Mouse (Mus musculus) activated CD4-positive, CD25-positive, alpha-beta regulatory T cell, adult 4 months (primary cell): ENCODE measurements around the gene Wiz. TPM values are rescaled to one million over a fixed set of nuclear protein-coding genes. Genes with fewer than 3 reads are reported as not detected.

ENCODE experiments used
- ATAC-seq: one replicate; pipeline ENCODE4 v1.8.0; 2017
- polyA plus RNA-seq, 2 experiments: library from polyadenylated mRNA; unstranded; fragments of 100-300 nt; shearing (Covaris generic); gene quantifications; one replicate each; pipeline ENCODE4 v1.2.1; 2017

Gene Wiz
- 10 to 100 TPM; 11.9 TPM for polyA plus RNA-seq

DNA sequence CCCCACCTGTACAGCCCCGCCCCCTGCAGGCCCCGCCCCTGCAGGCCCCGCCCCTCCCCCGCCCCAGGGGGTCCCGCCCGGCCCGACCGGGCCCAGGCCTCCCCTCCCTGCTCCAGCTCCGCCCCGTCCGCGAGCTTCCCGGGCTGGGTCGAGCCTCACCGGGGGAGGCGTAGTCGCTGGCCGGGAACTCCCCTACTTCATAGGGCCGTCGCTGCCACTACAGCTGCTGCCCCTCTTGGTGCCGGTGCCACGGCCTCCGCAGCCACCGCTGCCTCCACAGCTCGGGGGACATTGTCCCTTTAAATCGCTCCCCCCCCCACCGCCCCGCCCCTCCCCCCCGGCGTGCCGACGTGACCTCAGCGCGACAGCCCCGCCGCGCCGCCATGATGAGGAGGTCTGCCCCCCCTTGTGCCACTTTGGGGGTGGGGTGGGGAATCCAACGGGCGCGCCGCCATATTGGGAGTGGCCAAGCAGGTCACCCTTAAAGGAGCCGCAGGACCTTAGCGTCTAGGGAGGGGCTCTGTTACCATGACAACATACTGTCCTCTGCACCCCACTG, at the start of gene Wiz:
Gene Wiz (minus strand): TSS at position 339 of the 559 bp plus-strand sequence.
- peak; percentile 71 for ATAC-seq

DNA sequence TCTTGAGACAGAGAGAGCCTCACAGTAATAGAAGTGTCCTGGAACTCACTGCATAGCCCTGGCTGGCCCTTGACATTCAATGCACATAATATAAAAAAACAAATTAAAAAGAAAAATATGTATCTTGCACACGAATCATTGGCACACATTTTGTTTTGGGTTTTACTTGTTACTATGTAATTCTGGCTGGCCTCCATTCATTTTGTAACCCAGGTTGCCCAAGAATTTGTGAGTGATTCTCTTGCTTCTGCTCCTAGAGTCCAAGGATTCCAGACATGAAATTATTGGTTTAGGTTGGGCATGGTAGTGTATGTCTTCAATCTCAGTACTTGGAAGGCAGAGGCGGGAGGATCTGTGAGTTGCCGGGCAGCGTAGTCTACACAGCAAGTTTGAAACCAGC, 47.9 kb upstream of the Wiz start:
- no peak for ATAC-seq

DNA sequence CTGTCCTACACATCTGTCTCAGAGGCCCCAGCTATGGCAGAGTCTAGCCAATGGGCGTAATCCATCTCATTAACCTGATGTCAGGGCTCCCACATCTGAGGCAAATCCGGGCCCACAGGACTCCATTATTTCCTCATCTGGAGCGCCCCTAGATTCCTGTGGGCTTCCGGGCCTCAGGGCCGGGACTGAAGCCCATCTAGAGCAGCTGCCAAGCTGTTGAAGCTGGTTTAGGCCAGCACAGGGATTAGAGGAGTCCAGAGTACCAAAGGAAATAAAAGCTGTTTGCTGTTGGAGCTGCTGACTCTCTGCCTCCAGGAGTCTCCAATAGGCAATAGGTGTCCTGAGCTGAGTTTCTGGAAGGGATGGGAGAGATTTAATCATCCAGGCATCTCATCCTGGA, 45.9 kb upstream of the Wiz start:
- ATAC-seq, result no peak

DNA sequence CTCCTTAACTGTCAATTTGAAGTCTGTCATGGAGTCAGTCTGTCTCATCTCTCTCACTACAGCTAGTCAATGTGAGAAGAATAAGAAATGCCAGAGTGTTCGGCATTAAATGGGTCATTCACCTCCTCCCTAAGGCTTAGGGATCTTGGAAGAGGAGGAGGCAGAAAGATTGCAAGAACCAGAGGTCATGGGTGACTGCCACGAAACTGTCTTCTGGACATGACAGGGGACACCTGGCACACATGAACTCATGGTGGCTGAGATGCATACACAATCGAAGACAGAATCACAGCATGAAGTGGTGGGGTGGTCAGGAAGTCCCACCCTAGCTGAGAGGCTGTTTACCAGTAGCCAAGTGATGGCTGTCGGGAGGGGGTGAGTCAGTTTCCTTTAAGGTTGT, 45.1 kb upstream of the Wiz start:
- ATAC-seq, result no peak

DNA sequence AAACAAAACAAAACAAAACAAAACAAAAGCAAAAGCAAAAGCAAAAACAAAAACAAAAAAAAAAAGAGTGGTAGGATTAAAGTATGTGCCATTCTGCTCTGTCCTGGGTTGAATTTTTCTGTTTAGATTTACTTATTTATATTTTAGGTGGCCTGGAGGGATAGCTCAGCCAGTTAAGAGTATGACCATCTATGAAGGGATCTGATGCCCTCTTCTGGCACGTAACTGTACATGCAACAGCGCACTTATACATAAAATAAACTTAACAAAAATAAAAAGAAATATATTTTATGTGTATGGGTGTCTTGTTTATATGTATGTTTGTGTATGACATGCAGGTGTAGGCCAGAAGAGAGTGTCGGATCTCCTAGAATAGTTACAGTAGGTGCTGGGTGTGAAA, 42.7 kb upstream of the Wiz start:
- ATAC-seq, result peak; percentile 59

DNA sequence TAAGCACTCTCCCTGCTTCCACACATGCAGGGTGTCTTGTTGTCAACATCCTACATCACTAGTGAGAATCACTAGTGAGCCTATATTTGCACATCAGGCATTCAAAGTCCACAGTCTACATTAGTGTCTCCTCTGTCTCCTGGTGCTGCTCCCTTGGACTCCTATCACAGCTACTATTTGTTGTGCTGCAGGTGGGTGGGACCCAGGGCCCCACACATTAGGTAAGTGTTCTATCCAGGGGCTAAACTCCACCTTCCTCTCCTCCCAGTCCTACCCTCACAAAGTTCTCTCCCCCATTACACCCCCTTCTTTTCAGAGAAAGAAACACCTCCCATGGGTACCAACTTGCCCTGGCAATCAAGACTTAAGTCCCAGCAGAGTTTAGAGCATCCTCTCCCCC, 37.4 kb upstream of the Wiz start:
- ATAC-seq, result no peak

DNA sequence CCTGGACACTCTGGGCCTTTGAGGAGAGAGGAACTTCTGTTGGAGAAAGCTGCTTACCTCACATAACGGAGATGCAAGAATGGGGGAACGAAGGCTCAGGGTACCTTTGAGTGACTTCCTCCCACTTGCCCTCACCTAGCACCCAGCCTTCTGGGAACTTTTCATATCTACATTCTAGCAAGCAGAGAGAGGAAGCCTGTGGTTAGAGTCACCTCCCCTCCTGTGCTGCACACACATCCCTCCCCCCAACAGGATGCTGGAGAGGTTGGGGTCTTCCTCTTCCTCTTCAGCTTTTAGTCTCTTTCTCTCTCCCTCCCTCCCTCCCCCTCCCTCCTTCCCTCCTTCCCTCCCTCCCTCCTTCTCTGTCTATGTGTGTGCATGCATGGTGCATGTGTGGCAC, 34.8 kb upstream of the Wiz start, which contains the start of gene Pglyrp2:
Gene Pglyrp2 (minus strand): TSS at position 134 of the 400 bp plus-strand sequence.
- ATAC-seq, result peak; percentile 97

DNA sequence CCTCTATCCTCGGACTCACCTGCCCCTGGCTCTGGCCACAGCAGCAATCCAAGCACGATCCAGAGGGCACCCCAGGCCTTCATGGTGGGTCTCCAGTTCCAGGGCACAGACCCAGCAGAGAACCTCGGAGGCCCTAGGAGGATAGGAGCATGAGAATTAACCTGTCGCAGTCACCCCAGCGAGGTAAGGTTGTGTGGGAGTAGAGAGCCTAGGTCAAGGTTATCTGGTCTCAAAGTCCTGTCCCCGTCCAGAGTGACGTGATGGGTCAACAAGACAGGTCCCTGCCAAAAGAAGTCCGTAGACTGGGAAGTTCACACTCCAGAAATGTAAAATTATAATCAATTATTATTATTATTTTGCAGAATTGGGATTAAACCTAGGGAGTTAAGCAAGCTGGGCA, 31.5 kb upstream of the Wiz start:
- ATAC-seq, result no peak

DNA sequence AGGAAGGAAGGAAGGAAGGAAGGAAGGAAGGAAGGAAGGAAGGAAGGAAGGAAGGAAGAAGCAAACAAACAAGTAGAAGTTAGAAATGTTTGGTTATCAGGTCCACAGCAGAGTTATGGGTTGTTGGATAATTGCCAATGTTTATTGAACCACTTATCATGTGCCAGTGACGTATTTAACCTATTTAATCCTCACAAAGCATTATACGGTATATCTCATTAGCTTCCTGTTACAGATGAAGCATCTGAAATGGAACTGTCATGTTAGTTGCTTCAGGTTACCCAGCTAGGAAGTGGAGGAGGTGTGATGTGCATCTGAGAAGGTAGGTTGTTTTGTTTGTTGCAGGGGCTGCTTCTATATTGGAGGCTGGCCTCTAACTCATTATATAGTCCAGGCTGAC, 30.8 kb upstream of the Wiz start:
- ATAC-seq, result no peak

DNA sequence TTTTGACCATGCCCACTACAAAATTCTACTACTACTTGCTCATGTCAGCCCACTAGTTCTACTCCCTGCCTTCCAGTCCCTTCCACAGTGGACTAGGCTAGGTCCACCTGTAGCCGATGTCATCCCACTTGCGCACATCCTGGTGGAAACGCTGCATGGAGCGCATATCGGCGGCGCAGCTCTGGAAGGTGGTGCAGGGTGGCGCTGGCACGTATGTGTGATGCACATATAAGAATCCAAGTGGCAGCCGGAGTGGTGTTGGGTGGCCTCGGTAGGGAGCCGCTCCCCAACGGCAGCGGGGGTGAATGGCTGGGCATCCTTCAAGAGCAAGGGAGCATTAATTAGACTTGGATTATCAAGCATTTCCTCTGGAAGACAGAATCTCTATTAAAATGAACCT, 27.5 kb upstream of the Wiz start:
- ATAC-seq, result no peak

DNA sequence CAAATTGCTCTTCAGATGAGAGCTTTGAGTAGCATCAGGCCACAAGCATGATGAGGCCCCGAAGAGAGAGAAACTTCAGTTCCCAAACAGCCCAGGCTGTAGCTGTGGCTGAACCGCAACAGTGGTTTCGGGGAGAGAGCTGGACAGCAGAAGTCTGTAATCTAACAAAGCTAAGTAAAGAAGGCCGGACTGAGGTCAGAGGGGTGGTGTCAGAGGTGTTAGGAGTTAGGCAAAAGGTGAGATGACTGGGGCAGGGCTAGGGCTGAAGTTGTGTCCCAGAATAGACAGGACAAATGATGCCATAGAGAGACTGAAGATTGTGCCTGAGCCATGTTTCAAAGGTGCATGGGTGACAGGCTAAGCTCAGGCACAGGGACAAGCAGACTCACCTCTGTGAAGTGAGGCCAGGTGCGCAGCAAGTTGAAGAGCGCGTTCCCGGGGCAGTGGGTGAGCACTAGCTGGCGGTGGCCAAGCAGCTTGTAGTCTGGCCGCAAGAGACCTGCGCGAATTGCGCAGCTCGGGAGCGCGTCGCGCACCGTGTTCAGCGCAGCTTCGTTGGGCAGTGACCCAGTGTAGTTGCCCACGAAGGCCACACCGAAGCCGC, 26.3 kb upstream of the Wiz start:
- no peak for ATAC-seq

DNA sequence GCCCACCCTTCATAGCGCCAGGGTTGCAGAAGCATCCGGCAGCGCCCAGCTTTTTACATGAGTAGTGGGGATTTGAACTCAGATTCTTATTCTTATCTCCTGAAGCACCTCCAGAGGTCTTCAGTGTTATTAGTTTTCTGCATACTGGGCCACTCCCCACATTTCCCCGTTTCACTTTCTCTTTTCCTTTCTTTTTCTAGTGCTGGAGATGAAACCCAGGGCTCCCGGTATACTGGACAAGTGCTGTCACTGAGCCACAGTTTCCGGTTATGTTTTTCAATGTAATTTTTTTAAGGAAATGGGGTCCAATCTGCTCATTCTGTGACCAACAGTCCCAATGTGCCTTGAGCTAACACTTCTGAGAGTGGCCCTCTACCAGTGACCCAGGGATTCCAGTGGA, 22.7 kb upstream of the Wiz start:
- ATAC-seq, result no peak

DNA sequence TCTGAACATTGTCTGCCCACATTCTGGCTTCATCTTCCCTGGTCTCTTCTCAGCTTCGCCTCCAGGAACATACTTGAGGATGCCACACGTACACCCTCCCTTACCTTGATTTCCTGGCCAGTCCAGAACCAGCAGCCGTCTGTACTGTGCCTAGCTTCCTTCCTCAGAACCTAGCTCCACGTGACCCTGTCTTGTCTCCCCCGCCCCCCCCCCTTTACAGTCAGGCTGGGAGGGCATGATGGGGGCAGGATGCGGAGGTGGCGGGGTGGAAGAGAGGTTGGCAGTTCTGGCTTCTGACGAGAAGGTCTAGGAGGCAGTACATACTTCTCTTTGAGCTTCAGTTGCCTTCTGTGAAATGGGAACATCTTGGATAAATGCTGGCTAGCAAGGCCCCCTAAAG, 14.2 kb upstream of the Wiz start, which contains the start of gene Rasal3:
Gene Rasal3 (minus strand): TSS at position 167 of the 400 bp plus-strand sequence.
- ATAC-seq, result peak; percentile 82

DNA sequence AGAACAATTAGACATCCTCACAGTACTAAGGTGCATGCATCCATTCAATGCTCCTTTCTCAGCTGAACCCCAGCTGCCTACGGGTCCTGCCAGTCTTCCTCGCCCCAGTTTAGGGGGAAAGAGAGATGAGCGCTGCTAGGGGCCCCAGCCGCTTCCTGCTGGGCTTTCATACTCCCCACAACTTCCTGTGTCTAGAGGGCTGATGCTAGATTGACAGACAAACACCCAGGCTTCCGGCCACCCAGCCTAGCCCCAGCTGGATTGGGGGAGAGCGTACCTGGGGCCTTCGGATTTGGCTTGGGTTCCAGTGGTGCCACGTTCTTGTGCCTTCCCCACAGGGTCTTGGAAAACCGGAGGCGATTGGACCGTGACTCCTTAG, 13.5 kb upstream of the Wiz start:
- ATAC-seq, result peak; percentile 90

DNA sequence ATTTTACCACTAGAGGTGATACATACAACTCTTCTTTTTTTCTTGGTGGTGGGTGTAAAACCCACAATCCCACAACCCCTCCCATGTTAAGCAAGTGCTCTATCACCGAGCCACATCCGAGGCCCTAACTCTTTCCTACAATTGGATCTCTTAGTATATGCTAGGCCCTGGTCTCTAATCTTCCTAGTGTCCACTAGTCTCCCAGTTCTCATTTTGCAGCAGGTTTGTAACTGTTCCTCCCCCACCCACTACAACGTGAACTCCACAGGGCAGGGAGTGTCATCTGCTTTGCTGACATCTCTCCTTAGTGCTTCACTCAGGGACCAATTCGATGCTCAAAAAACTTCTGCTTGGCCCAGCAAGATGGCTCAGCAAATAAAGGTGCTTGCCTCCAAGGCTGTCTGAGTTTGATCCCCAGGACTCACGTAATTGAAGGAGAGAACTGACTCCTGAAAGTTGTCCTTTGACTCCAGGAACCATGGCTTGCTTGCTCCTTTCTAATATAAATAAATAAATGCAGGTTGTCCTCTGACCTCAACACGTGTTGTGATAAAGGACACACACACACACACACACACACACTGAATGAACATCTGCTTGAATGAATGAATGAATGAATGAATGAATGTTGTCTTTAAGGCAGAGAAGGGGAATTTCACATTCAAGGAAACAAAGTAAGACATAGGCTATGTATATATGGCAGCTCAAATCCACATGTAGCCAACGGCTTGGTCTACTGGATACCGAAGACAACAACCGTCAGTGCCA, 13.0 kb upstream of the Wiz start:
- ATAC-seq, result no peak

DNA sequence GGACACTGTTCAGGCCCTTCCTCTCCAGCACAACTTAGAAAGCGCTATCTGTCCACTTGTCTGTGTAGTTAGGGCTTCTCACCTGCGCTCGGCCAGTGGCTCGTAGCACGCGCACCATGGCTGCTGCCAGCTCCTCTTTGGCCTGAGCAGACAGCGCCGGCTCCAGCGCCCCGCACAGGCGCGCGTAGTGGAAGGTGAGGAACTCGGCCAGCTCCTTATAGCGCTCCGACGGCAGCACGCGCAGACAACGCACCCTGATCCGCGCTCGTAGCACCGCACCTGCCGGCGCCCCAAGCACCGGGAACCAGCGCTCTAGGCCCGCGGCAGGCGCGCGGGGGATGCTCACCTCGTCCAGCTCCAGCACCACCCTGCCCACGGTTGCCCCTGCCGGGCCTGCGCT, 7.0 kb upstream of the Wiz start:
- no peak for ATAC-seq

DNA sequence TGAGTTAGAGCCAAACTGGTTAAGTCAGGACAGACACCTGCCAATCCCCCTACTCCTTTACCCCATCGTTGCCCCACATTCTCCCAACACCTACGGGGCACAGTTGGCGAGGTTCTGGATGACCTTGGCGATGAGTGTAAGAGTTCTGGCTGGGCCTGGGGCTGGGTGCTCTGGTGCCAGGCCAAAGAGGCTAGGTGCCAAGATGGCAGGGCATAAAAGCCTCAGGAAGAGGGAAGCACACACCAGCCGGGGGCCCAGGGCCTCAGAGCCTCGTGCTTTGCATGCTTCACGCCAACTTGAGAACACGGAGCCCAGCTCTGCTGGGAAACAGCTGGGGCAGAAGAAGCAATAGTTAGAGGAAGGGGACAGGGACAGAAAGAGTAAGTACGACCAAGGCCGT, 4.7 kb upstream of the Wiz start:
- no peak for ATAC-seq

DNA sequence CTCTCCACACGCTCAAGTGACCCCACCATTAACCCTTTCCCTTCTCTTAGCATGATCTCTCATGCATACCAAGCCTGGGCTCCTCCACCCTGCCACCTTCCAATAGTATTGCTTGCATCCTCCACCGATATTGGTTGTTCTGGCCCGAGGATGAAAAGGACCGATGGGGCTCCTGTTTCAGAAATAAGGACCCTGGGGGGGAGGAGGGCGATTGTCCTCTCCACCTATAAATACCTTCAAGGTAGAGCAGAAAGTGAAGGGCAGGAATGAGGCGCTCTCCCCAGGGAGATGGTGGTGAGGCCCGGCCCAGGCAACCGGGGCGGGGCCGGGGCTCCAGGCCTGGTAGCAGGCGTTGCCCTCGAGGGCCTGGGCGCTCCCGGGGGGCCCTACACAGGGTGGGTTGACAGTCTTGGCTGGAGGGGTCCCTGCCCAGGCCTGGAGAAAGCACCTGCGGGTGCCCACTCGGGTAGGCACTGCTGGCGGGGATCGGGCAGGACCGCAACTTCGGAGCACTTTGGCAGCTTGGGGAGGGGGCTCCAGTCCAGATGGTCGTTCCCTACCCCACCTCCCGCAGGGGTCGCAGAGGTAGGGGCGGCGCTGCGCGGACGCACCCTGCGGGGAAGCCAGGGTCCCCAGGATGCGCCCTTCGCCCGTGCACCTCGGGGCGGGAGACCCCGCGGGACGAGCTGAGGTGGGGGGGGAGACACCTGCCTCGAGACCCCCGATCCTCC, 704 bp downstream of the Wiz start:
- ATAC-seq, result peak; percentile 6

DNA sequence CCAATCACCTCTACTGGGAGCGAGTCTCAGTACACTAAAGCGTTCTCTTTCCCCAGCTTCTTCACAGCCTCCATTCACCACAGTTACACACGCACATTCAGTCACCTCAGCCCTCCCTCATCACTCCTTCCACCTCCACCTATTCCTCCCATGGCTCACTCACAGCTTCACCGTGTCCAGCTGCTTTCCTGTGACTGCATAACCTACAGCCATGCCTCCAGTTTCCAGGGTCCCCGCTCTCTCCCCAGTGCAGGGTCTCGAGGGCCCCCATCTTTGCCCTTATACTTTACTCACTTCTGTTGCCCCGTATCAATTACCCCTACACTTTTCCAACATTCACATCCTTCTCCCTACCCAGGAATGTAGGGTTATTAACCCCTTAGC, 1.3 kb downstream of the Wiz start:
- no peak for ATAC-seq

DNA sequence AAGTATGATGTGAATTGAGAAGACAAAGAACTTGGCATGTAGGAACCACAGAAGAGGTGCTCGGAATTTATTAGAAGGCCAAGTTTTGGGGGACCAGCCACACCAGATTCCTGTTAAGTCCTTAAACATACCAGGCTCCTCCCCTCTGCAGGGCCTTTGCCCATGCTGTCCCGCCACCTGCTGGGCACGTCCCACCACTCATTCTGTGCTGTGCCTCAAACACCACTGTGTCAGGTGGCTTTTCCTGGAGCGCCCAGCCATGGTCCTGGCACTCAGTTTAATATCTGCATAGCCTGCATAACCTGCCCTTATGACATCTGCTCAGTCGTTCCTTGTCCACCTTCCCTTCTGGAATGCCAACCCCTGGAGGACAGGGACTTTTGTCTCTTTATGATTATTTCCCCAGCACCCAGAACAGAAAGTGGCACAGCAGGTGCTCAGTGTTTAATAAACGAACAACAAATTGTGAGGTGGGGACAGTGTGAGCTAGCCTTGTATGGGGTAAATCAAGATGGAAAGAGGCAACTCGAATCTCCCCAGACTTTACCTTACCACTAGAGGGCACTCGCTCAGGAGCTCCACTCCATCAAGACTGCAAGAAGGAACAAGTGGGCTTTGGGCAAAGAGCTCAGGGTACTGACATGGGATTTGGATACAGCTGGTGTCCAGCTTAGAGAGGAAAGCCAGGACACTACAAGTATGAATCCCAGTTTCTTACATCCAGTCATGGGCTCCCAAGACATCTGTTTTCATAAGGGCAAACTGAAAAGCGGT, 2.4 kb downstream of the Wiz start:
- ATAC-seq, result no peak

DNA sequence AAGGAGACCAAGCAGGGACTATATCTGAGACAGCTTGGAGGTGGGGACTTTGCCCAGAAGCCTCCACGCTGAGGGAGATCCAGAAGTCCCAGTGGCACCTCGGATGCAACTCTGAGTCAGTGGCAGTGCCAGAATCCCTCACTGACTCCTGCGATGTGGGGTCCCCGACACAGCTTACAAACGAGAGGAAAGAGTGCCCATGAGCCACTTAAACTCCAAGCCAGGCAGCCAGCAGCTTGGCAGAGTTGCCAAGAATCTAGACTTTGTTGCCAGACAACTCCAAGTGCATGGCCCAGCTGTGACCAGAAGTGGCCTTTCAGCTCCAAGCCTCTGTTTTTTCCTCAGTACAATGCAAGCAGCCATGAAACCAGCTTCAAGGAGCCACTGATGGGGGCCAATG, 5.6 kb downstream of the Wiz start:
- no peak for ATAC-seq

DNA sequence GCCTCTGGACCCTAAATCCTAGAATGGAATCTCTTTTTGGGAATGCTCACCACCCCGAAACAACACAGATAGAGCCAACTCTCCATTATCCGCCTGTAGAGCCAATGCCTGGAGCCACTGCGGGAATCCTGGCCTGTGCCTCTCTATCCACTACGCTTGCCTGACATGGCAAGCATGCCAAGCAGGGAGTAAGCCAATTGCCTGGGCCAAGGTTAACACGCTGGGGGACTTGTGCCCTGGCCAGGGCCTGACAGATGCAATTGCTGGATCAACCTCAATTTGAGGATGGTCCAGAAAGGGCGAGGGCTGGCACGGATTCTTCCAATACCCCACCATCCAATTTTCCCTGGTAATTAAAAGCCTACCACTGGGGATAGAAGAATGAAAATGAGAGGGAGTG, 6.7 kb downstream of the Wiz start:
- ATAC-seq, result no peak

DNA sequence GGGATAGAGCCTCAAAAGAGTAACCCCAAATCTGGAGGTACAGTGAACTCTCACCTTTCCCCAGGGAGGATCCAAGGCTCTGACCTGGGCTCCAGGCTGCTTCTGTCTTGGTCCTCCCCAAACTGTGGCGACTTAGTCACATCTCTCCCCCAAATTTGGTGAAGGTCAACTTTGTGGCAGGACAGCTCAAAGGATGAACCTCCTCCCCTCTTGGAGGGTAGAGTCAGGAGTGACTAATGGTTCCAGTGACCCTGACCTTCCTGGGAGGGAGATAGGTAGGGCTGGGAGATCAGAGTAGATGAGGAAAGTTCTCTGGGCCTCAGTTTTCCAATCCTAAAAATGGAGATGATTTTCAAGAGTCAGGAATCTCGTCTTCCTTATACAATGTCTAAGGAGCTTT, 10.5 kb downstream of the Wiz start:
- no peak for ATAC-seq
